Mouse (Mus musculus): ENCODE data around the gene Tomt.
"Not testable (repeated sequence)": the region's sequence is repeated elsewhere in the genome, so short reads cannot be mapped to it uniquely, and the experiment has no call there.

Tomt gene

DNA sequence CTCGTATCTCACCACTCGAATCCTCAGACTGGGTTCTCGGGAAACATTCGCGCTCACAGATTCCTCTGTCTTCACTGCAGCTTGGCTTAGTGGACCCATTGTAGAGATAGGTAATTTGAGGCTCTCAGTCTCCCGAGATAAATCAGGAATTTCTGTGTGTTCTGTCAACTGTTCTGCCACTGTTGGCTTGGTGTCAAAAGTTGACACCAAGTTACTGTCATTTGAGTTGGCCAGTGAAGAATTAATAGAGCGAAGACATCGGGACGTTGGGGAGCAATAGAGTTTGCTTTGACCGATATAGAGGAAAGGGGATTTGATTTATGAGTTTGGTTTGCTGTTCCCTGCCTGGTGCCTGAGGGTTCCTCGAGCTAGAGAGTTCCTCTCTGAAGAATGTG is at the start of gene Tomt:
Tomt (minus strand) TSS at position 73 of the 395 bp plus-strand sequence.
- no peak for DNase-seq (ENCODE audit: low spot score)

GRCm38 (mm10) chr7:101955862-101956261 is 49.7 kb upstream of the Tomt start:
- DNase-seq (ENCODE audit: low spot score): no peak

DNA sequence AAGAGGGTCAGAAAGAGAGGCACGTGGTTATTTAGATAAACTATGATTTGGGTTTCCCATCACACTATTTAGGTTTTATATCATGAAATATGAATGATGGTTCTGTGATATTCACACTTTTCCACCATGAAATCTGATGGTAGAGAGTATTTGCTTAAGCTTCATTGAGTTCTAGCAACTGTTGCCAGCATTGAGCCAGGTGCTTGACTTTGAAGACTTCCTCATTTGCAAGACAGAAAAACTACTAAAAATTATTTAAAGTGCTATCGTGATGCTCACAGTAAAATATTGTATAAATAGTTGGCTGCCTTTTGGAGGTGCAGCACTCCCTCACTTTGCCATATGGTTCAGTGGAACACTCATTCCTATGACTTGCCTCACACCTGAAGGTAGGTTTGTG is 49.1 kb upstream of the Tomt start:
- no peak for DNase-seq (ENCODE audit: low spot score)

- no peak for DNase-seq (ENCODE audit: low spot score)
These were observed 48.0 kb upstream of the Tomt start for GRCm38 (mm10) chr7:101954163-101954562.

GRCm38 (mm10) chr7:101952098-101952497 is 45.9 kb upstream of the Tomt start:
- no peak for DNase-seq (ENCODE audit: low spot score)

DNA sequence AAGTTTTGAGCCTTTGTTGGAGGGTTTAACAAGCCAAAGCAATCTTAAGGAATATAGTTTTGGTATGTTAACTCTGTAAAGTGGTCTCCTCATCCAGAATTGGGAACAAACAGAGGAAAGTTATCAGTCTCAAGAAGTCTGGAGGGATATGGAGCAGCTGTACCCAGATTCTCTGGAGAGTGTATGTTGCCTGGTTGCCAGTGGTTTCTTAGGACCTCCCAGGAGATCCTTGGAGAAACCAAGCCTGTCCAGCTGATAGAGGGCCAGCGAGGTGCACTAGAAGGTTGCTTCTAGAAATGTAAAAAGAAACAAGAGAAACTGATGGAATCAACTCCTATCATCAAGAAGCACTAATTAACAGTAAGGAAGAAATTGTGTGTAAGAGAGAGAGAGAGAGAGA is 45.5 kb upstream of the Tomt start:
- DNase-seq (ENCODE audit: low spot score): no peak

DNA sequence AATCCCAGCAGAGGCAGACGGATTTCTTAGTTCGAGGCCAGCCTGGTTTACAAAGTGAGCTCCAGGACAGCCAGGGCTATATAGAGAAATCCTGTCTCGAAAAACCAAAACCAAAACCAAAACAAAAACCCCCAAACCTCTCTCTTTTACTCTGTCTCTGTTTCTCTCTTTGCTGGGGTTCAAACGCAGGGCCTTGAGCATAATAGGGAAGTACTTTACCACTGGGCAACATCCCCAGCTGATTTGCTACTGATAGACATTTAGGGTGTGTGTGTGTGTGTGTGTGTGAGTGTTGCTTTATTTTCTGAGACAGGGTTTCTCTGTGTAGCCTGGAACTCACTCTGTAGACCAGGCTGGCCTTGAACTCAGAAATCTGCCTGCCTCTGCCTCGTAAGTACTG is 42.8 kb upstream of the Tomt start:
- not testable (repeated sequence) for DNase-seq (ENCODE audit: low spot score)

- no peak for DNase-seq (ENCODE audit: low spot score)
These were observed 33.6 kb upstream of the Tomt start for GRCm38 (mm10) chr7:101939758-101940157.

- DNase-seq (ENCODE audit: low spot score): no peak
These were observed 32.2 kb upstream of the Tomt start for GRCm38 (mm10) chr7:101938348-101938747.

GRCm38 (mm10) chr7:101937569-101937968 is 31.4 kb upstream of the Tomt start:
- DNase-seq (ENCODE audit: low spot score): no peak

DNA sequence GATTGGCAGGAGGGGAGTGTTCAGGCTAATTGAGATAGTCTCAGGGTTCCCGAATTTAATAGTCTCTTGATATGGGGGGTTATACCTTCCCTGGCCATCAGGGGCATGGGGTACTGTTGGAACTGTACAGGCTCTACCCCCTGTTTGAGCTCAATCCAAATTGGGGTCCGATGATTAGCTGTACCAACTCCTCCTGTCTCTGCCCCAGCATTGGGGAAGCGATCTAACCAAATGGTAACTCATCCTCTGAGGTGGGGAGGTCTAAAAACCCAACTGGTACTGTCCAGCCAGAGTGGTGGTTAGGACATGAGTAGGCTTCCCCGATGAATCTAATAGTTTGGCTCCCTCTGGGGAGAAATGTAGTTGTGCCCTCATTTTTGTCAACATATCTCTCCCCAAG is 30.8 kb upstream of the Tomt start:
- no peak for DNase-seq (ENCODE audit: low spot score)

DNA sequence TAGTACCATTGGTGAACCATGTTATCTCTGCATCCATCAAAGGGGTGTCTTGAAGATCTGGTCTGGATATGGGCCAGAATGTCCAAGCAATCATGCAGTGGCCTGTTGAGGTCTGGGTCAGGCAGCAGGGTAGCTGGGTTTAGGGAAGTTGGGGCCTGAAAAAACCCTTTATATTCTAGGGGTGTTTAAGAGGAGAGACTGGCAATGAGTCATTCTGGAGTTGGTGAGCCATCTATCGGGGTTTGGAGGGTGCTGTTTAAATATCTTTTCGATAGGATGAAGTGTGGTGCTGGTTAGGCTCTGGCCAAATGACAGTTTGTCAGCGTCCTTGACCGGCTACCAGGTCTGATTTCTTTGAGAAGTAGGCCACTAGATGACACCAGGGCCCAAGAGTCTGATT is 29.8 kb upstream of the Tomt start:
- no peak for DNase-seq (ENCODE audit: low spot score)

DNA sequence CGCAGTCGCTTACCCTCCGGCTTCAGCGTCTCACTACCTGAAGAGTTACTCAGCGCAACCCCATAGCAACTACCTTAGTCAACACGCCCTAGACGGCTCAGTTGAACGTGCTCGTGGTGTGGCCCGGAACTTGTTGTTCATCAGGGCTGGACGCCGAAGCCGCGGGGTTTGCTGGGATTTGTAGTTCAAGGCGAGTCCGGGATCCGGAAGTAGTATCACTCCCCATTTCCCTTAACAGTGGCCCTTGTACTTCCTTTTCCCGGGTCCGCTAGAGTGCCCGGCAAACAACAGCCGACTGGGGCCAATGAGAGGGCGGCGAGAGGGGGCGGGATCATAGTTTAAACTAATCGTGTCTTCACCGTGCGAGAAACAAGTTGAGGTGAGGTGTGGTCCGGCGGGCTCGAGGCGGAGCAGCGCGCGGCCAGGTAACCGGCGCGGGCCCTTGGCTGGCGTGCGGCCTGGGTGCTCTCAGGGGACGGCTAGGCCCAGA is 27.6 kb upstream of the Tomt start, which contains the start of the genes Lrrc51 and Numa1:
Lrrc51 (minus strand) TSS at position 145 of the 490 bp plus-strand sequence.
Numa1 (plus strand) TSS at position 361 of the 490 bp plus-strand sequence.
- peak; percentile 96 for DNase-seq (ENCODE audit: low spot score)

GRCm38 (mm10) chr7:101933300-101933699 is 27.1 kb upstream of the Tomt start:
- no peak for DNase-seq (ENCODE audit: low spot score)

DNA sequence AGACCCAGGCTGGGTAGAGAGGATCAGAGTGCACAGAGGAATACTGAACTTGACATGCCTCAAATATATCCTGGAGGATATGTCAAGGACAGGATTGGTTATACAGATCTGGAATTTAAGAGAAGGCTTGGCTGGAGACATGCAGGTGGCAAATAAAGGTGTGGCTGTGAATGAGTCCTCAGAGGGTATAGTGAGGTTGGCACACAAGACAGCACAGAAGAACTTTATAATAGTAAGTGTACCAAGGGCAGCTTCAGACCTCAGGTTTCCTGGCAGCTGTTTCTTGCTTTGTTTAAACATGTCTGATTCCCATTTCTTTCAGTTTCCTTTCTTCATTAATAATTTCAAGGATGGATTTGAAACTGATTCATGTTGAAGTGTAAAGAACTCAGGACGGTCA is 26.4 kb upstream of the Tomt start:
- DNase-seq (ENCODE audit: low spot score): no peak

DNA sequence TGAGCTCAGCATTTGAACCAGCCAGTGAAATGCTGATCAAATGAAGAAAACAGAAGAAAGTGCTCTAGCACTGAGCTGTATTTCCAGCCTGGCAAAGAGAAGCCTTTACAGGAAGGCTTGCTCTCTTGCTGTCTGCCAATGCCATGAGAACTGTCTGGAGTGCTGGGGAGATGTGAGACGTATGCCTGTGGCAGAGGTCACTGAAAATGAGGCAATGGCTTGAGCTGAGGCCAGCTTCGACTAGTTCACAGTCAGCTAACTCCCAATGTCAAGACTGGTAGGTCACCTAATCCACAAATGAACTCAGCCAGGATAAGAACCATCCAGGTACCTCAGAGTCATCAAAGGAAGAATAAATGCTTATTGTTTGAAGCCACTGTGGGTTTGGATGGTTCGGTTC is 21.9 kb upstream of the Tomt start:
- DNase-seq (ENCODE audit: low spot score): no peak

DNA sequence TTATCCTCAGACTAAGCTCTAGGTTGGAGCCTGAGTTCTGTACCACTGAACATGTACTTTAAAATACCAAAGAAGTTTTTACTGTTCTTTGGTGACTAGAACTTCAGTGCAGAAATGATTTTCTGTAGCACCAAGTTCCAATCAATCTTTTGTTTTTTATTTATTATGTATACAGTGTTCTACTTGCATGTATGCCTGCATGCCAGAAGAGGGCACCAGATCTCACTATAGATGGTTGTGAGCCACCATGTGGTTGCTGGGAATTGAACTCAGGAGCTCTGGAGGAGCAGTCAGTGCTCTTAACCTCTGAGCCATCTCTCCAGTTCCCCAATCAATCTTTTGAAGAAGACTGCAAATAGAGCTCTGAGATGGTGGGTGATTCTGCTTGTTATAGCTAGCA is 19.7 kb upstream of the Tomt start:
- DNase-seq (ENCODE audit: low spot score): not testable (repeated sequence)

- DNase-seq (ENCODE audit: low spot score): no peak
These were observed 11.9 kb upstream of the Tomt start for GRCm38 (mm10) chr7:101918071-101918470.

DNA sequence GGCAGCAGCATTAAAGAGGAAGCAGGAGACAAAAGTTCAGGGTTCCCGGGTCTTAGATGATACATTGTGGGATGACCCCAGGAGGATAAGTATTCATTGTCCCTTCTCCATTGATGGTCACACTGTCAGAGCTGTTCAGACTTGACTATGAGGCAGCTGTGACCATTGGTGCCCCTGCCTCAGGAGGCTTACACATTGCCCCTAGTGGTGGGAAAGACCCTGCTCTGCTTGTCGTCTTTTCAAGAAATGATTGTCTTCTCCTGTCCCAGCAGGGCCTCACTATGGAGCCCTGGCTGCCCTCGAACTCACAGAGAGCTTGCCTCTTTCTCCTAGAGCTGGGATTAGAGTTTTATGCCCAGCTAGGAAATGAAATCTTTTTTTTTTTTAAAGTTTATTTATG is 5.8 kb upstream of the Tomt start:
- DNase-seq (ENCODE audit: low spot score): no peak

- DNase-seq (ENCODE audit: low spot score): no peak
These were observed 4.0 kb upstream of the Tomt start for GRCm38 (mm10) chr7:101910138-101910537.

DNA sequence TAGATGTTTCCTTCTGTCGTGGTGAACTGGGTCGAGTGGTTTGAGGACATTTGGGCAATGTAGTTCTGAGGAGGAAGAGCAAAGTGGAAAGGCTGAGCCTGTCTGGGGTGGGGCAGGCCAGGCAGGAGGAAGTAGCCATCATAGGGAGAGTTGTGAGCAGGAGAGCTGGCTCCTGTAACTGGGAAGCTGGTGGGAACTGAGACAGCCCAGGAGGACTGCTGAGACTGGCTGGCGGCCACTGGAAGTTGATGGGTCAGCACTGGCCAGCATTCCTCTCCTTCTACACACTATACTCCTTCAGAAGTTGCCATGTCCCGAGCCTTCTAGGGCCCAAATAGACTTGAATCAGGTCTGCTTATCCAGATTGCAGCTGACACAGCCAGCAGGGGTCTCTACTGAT is 2.2 kb upstream of the Tomt start:
- no peak for DNase-seq (ENCODE audit: low spot score)

GRCm38 (mm10) chr7:101906696-101907095 is 537 bp upstream of the Tomt start:
- no peak for DNase-seq (ENCODE audit: low spot score)

- peak; percentile 99 for DNase-seq (ENCODE audit: low spot score)
These were observed 435 bp downstream of the Tomt start, which contains the start of gene Lamtor1 for GRCm38 (mm10) chr7:101905561-101906286. TSS of gene Lamtor1 (plus strand) at chr7:101905904.

DNA sequence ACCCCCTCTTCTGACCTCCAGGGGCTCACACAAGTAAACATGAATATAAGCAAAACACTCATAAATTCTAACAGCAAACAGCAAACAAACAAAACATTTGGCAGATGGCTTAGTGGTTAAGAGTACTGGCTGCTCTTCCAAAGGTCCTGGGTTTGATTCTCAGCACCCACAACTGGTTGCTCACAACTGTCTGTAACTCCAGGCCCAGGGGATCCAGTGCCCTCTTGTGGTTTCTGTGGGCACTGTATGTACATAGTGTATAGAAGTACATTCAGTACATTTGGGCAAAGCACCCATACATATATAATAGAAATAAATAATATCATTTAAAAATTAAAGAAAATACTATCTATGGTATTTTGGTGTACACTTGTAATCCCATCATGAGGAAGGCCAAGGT is 3.3 kb downstream of the Tomt start:
- DNase-seq (ENCODE audit: low spot score): no peak
